In the genomic region with DNA sequence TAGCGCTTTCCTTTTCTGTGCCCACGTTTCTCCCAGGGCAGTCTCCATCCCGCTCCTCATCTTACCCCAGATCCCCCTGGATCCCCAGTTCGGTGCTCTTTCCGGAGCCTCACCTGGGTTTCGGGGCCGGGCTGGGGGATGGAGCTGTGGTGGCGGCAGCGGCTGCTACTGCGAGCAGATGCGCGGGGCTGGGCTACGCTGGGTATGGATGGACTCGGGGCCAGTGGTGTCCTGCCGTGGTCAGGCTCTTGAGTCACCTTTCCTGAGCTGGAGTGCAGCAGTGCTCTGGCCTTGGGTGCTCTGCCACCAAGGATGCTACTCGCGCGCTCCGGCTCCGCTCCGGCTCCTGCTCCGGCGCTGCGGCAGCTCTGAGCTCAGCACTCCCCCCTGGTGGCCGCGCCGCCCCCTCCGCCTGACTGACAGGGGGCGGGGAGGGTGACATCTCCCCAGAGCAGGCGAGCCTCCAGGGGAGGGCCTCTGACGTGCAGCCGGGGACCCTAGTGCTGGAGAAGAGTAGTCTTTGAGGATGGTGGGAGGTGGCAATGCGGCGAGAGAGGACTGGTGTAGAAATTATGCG, we compare ENCODE assay signal across 8 mouse cellular contexts. TPM values are rescaled to one million over a fixed set of nuclear protein-coding genes. Genes with fewer than 3 reads are reported as not detected.
DNase-seq lines count a peak whose midpoint lies in the region; ATAC-seq and TF ChIP-seq lines count a peak whose summit lies in the region.

TSS of gene Sncb (minus strand) at position 404 of the 577 bp plus-strand sequence.

- H3K4me3 ChIP-seq in lung, embryonic 15.5 days, result peak within 1 kb of the TSS; percentile 18; the same call in 1 of the 2 replicates
- peak within 1 kb of the TSS; percentile 38 for H3K4me3 ChIP-seq in intestine, postnatal 0 days (ENCODE audit: low read depth, low read length)
- peak within 1 kb of the TSS; percentile 27 for H3K4me3 ChIP-seq in limb, embryonic 15.5 days

- peak within 1 kb of the TSS; percentile 44 for H3K4me2 ChIP-seq in lung, embryonic 15.5 days
- peak within 1 kb of the TSS; percentile 60 for H3K4me2 ChIP-seq in intestine, postnatal 0 days (replicated peaks; ENCODE audit: low read depth)
- H3K4me2 ChIP-seq in limb, embryonic 15.5 days, result peak within 1 kb of the TSS; percentile 44

- ATAC-seq in lung, embryonic 15.5 days (ENCODE audit: borderline replicate concordance, extremely low read depth, low FRiP score, low TSS enrichment), result peak; percentile 46; the same call in 1 of the 2 replicates
- ATAC-seq in intestine, postnatal 0 days, result peak; percentile 33; the same call in 1 of the 2 replicates
- no peak for ATAC-seq in limb, embryonic 15.5 days (ENCODE audit: insufficient number of reproducible peaks, low FRiP score, low TSS enrichment, low read depth)

- H3K36me3 ChIP-seq in lung, embryonic 15.5 days, result no peaks in the 10 kb centered on the region
- H3K36me3 ChIP-seq in intestine, postnatal 0 days (ENCODE audit: control insufficient read depth, insufficient read depth), result no peaks in the 10 kb centered on the region
- no peaks in the 10 kb centered on the region for H3K36me3 ChIP-seq in limb, embryonic 15.5 days

- no peaks in the 10 kb centered on the region for H3K9me3 ChIP-seq in lung, embryonic 15.5 days
- no peaks in the 10 kb centered on the region for H3K9me3 ChIP-seq in intestine, postnatal 0 days (ENCODE audit: control insufficient read depth)
- H3K9me3 ChIP-seq in limb, embryonic 15.5 days, result no peaks in the 10 kb centered on the region

- DNase-seq in lung, postnatal 25 days (ENCODE audit: low spot score), result no peak
- peak; percentile 95 to 96 for DNase-seq in cerebellum, postnatal 25 days
- DNase-seq in gastrocnemius, adult 18-20 months (ENCODE audit: low spot score), result peak; percentile 32
- peak; percentile 73 for DNase-seq in neural tube, embryonic 10.5 days (ENCODE audit: extremely low spot score, low spot score)
- DNase-seq in testis, postnatal 10 days (ENCODE audit: low spot score), result peak; percentile 83

- peak; percentile 83 for TF ChIP-seq CTCF in intestine, postnatal 0 days (IDR thresholded peaks at IDR 0.05; ENCODE audit: low read depth)

- H3K27me3 ChIP-seq in lung, embryonic 15.5 days, result peaks cover 53% of the 10 kb centered on the region
- peaks cover 40% of the 10 kb centered on the region for H3K27me3 ChIP-seq in intestine, postnatal 0 days (replicated peaks; ENCODE audit: control insufficient read depth, insufficient read depth, low read length)
- peaks cover 65% of the 10 kb centered on the region for H3K27me3 ChIP-seq in limb, embryonic 15.5 days

- no peak within 1 kb of the TSS for H3K9ac ChIP-seq in lung, embryonic 15.5 days
- H3K9ac ChIP-seq in intestine, postnatal 0 days (ENCODE audit: low read depth, low read length), result no peak within 1 kb of the TSS
- no peak within 1 kb of the TSS for H3K9ac ChIP-seq in limb, embryonic 15.5 days

- no peak within 1 kb of the TSS for H3K27ac ChIP-seq in lung, embryonic 15.5 days
- H3K27ac ChIP-seq in intestine, postnatal 0 days (ENCODE audit: low read depth, low read length), result no peak within 1 kb of the TSS
- no peak within 1 kb of the TSS for H3K27ac ChIP-seq in limb, embryonic 15.5 days

- H3K4me1 ChIP-seq in lung, embryonic 15.5 days, result peaks cover 10% of the 10 kb centered on the region
- H3K4me1 ChIP-seq in intestine, postnatal 0 days (replicated peaks; ENCODE audit: control insufficient read depth, insufficient read depth, low read length), result peaks cover 2% of the 10 kb centered on the region; the same call in 1 of the 2 replicates
- H3K4me1 ChIP-seq in limb, embryonic 15.5 days, result peaks cover 11% of the 10 kb centered on the region

- 1% methylated on average over 35 of the region's 35 CpGs for WGBS in lung, embryonic 15.5 days
- under 1% methylated on average over 35 of the region's 35 CpGs for WGBS in intestine, postnatal 0 days
- 1% methylated on average over 35 of the region's 35 CpGs for WGBS in limb, embryonic 15.5 days

RNA-seq across cellular contexts. Expression of gene Sncb, which starts in this region (rescaled TPM):
- 0.21 TPM in 1 of 2 replicates, not detected in the other for polyA plus RNA-seq in lung, embryonic 15.5 days (2015; fragmentation: Nextera tagmentation; extraction: Ambion mirVana)
- total RNA-seq in gastrocnemius, adult 18-20 months (2021), result not detected
- polyA plus RNA-seq in intestine, postnatal 0 days (2015; fragmentation: Nextera tagmentation; extraction: Ambion mirVana), result 0.22 and 0.37 TPM in 2 replicates
- polyA plus RNA-seq in limb, embryonic 15.5 days (2015; fragmentation: Nextera tagmentation; extraction: Ambion mirVana), result 0.12 and 0.49 TPM in 2 replicates

Comparison
In these comparisons a context has a peak if more than half of its experiments do, and no peak if none do; other contexts are left out.
1. Peak in ATAC-seq, H3K4me3 ChIP-seq and H3K4me2 ChIP-seq in lung, embryonic 15.5 days; RNA of the gene not detected or under 1 TPM.
2. Peak in DNase-seq in gastrocnemius, adult 18-20 months; RNA of the gene not detected or under 1 TPM.
3. Peak in ATAC-seq, H3K4me3 ChIP-seq and H3K4me2 ChIP-seq in intestine, postnatal 0 days; RNA of the gene not detected or under 1 TPM.